8 mouse cellular contexts compared by ENCODE assay signal in the genomic region with DNA sequence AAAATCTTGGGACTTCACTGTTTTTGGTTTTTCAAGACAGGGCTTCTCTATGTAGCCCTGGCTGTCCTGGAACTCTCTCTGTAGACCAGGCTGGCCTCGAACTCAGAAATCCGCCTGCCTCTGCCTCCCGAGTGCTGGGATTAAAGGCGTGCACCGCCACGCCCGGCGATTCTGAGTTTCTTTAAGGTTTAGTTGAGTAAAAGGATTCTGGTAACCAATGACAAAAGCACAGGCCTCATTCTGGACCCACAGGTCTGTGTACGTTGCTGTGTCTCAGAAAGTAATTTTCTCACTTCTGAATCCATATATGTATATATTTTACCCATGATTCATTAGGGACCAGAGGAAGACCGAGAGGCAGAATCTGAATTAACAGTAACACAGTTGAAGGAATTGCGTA. TPM values are rescaled to one million over a fixed set of nuclear protein-coding genes. Genes with fewer than 3 reads are reported as not detected.
DNase-seq lines count a peak whose midpoint lies in the region; ATAC-seq and TF ChIP-seq lines count a peak whose summit lies in the region.
"Not testable (repeated sequence)": the region's sequence is repeated elsewhere in the genome, so short reads cannot be mapped to it uniquely, and the experiment has no call there.

A gene (minus strand): TSS at position 101 of the 400 bp plus-strand sequence.

- not testable (repeated sequence) for TF ChIP-seq POLR2A in CH12.LX (IDR thresholded peaks at IDR 0.05; ENCODE audit: low read depth, low read length); cerebellum, adult 2 months (IDR thresholded peaks at IDR 0.05; ENCODE audit: borderline replicate concordance, insufficient read depth, low read length); small intestine, adult 2 months (IDR thresholded peaks at IDR 0.05; ENCODE audit: low read depth, low read length)

- peaks cover 29 to 48% of the 10 kb centered on the region in 2 experiments for H3K36me3 ChIP-seq in CH12.LX (replicated peaks in 1 of 2; ENCODE audit: control insufficient read depth in 1 of 2, insufficient read depth in 1 of 2, low read length in 1 of 2)
- H3K36me3 ChIP-seq in kidney, embryonic 14.5 days (ENCODE audit: control insufficient read depth, insufficient read depth, low read length) = peaks cover 25% of the 10 kb centered on the region
- not testable (repeated sequence) for H3K36me3 ChIP-seq in limb, embryonic 11.5 days (ENCODE audit: control insufficient read depth, insufficient read depth, low read length)
- H3K36me3 ChIP-seq in megakaryocyte, embryonic 14.5 days (replicated peaks; ENCODE audit: low read length) = peaks cover 61% of the 10 kb centered on the region
- H3K36me3 ChIP-seq in small intestine, adult 2 months (ENCODE audit: control insufficient read depth, insufficient read depth, low read length) = peaks cover 30% of the 10 kb centered on the region

- H3K4me3 ChIP-seq in CH12.LX (replicated peaks in 1 of 3; ENCODE audit: low read depth in 2 of 3, low read length in 2 of 3, poor library complexity in 1 of 3) = peak within 1 kb of the TSS; percentile 77 to 99 (median 99)
- peak within 1 kb of the TSS; percentile 91 for H3K4me3 ChIP-seq in cerebellum, adult 2 months (replicated peaks; ENCODE audit: insufficient read depth, low read depth, low read length)
- peak within 1 kb of the TSS; percentile 98 for H3K4me3 ChIP-seq in kidney, embryonic 14.5 days (ENCODE audit: low read length)
- peak within 1 kb of the TSS; percentile 98 for H3K4me3 ChIP-seq in limb, embryonic 11.5 days (ENCODE audit: low read depth, low read length)
- peak within 1 kb of the TSS; percentile 98 for H3K4me3 ChIP-seq in megakaryocyte, embryonic 14.5 days (replicated peaks)
- H3K4me3 ChIP-seq in small intestine, adult 2 months (ENCODE audit: low read depth, low read length) = peak within 1 kb of the TSS; percentile 89

- H3K4me1 ChIP-seq in CH12.LX (ENCODE audit: control insufficient read depth in 1 of 2, insufficient read depth in 2 of 2) = peaks cover 7 to 33% of the 10 kb centered on the region in 2 experiments; a peak in 3 of 4 replicates
- not testable (repeated sequence) for H3K4me1 ChIP-seq in cerebellum, adult 2 months (ENCODE audit: control insufficient read depth, insufficient read depth, low read length); limb, embryonic 11.5 days (ENCODE audit: control insufficient read depth, insufficient read depth, low read length); small intestine, adult 2 months (ENCODE audit: control insufficient read depth, insufficient read depth, insufficient read length, low read length)
- H3K4me1 ChIP-seq in kidney, embryonic 14.5 days (ENCODE audit: control insufficient read depth, insufficient read depth, low read length) = peaks cover 16% of the 10 kb centered on the region
- H3K4me1 ChIP-seq in megakaryocyte, embryonic 14.5 days = peaks cover 39% of the 10 kb centered on the region

- WGBS in cerebellum, adult 2 months = 79% methylated on average over 11 of the region's 11 CpGs
- WGBS in kidney, embryonic 14.5 days = 81% methylated on average over 11 of the region's 11 CpGs
- 80% methylated on average over 11 of the region's 11 CpGs for WGBS in limb, embryonic 11.5 days
- 68% methylated on average over 11 of the region's 11 CpGs for WGBS in small intestine, adult 2 months

- peak within 1 kb of the TSS; percentile 92 for H3K9ac ChIP-seq in CH12.LX (ENCODE audit: insufficient read depth, low read depth)
- H3K9ac ChIP-seq in kidney, embryonic 14.5 days (ENCODE audit: low read depth, low read length) = peak within 1 kb of the TSS; percentile 81
- H3K9ac ChIP-seq in limb, embryonic 11.5 days (ENCODE audit: low read length) = peak within 1 kb of the TSS; percentile 90

- ATAC-seq in kidney, embryonic 14.5 days (ENCODE audit: low FRiP score, low TSS enrichment); limb, embryonic 11.5 days (ENCODE audit: insufficient number of reproducible peaks, low FRiP score, low TSS enrichment, low read depth): not testable (repeated sequence)

- TF ChIP-seq RAD21 in CH12.LX (IDR thresholded peaks at IDR 0.05; ENCODE audit: low read depth, low read length) = not testable (repeated sequence)

- H3K27ac ChIP-seq in CH12.LX (ENCODE audit: insufficient read depth, low read depth); limb, embryonic 11.5 days (replicated peaks; ENCODE audit: low read depth, low read length): not testable (repeated sequence)
- H3K27ac ChIP-seq in cerebellum, adult 2 months (ENCODE audit: insufficient read depth, low read length) = peak within 1 kb of the TSS; percentile 75; the same call in 1 of the 2 replicates
- peak within 1 kb of the TSS; percentile 83 for H3K27ac ChIP-seq in kidney, embryonic 14.5 days (ENCODE audit: low read depth, low read length)
- 0 out of 2 replicates have a peak within 1 kb of the TSS, but pooled peaks have one; percentile 18 for H3K27ac ChIP-seq in small intestine, adult 2 months (ENCODE audit: insufficient read depth, low read depth, low read length)

- not testable (repeated sequence) for TF ChIP-seq EP300 in CH12.LX (IDR thresholded peaks at IDR 0.05; ENCODE audit: low read length)

- dilution Hi-C loops in CH12.LX (cut with MboI; ENCODE audit: extremely low pct_ligation_motif_present, extremely low pct_unique_long_range_greater_than_20kb, low sequenced_read_pairs) = not testable (repeated sequence)

- in situ Hi-C loops in CH12.LX (cut with MboI; ENCODE audit: low pct_ligation_motif_present, low pct_unique_long_range_greater_than_20kb, low sequenced_read_pairs) = not testable (repeated sequence)

- not testable (repeated sequence) for H3K27me3 ChIP-seq in CH12.LX (replicated peaks); cerebellum, adult 2 months (ENCODE audit: control insufficient read depth, insufficient read depth, low read length); kidney, embryonic 14.5 days (ENCODE audit: control insufficient read depth, insufficient read depth, low read length); limb, embryonic 11.5 days (ENCODE audit: control insufficient read depth, insufficient read depth, low read length); megakaryocyte, embryonic 14.5 days (replicated peaks); small intestine, adult 2 months (ENCODE audit: control insufficient read depth, insufficient read depth, low read length)

- TF ChIP-seq CTCF in CH12.LX (conservative IDR thresholded peaks at IDR 0.05 in 1 of 2, IDR thresholded peaks at IDR 0.05 in 1 of 2; ENCODE audit: low read depth in 2 of 2, low read length in 2 of 2); cerebellum, adult 2 months (IDR thresholded peaks at IDR 0.05; ENCODE audit: borderline replicate concordance, insufficient read depth, low read depth, low read length); small intestine, adult 2 months (IDR thresholded peaks at IDR 0.05; ENCODE audit: extremely low read depth, insufficient read length, insufficient replicate concordance, low read depth, low read length): not testable (repeated sequence)

- H3K79me2 ChIP-seq in CH12.LX (replicated peaks; ENCODE audit: control insufficient read depth, extremely low read depth, insufficient read depth, poor library complexity, severe bottlenecking) = peaks cover 28% of the 10 kb centered on the region

- not testable (repeated sequence) for H3K9me3 ChIP-seq in CH12.LX (replicated peaks; ENCODE audit: low read length); kidney, embryonic 14.5 days (ENCODE audit: control insufficient read depth, low read length); limb, embryonic 11.5 days (ENCODE audit: control insufficient read depth, low read length); megakaryocyte, embryonic 14.5 days

- peak within 1 kb of the TSS; percentile 99 for H3K4me2 ChIP-seq in CH12.LX (ENCODE audit: insufficient read depth, low read depth, poor library complexity, severe bottlenecking)
- peak within 1 kb of the TSS; percentile 93 for H3K4me2 ChIP-seq in kidney, embryonic 14.5 days (replicated peaks; ENCODE audit: low read depth, low read length)
- H3K4me2 ChIP-seq in limb, embryonic 11.5 days (ENCODE audit: low read depth, severe bottlenecking) = peak within 1 kb of the TSS; percentile 97

- not testable (repeated sequence) for DNase-seq in CH12.LX (ENCODE audit: extremely low read depth); cerebellum, adult 2 months; frontal cortex, adult 2 months (ENCODE audit: extremely low spot score in 1 of 2, low spot score in 1 of 2); heart, postnatal 14 days; limb, embryonic 11.5 days (ENCODE audit: low spot score)

- intact Hi-C loops in heart, postnatal 14 days (cut with DNase I) = not testable (repeated sequence)

RNA-seq across cellular contexts. Expression of the gene that starts here (rescaled TPM):
- total RNA-seq in CH12.LX (2012; rRNA removed) = 12.8 and 13.3 TPM in 2 replicates
- 15.9 and 16.8 TPM in 2 replicates for total RNA-seq in CH12.LX (2014; rRNA removed)
- polyA plus RNA-seq in CH12.LX (2012; ENCODE audit: insufficient read length, low read depth) = 13.2 and 16.2 TPM in 2 replicates
- 17.1 and 17.9 TPM in 2 replicates for polyA plus RNA-seq in cerebellum, adult 2 months (2012; rRNA removed)
- 15.0 and 15.8 TPM in 2 replicates for polyA plus RNA-seq in frontal cortex, adult 2 months (2012; rRNA removed)
- total RNA-seq in heart, postnatal 14 days (2021) = 10 to 100 TPM; 13.9 to 14.0 TPM
- polyA plus RNA-seq in kidney, embryonic 14.5 days (2014; fragmentation: Nextera tagmentation; extraction: Ambion mirVana) = 18.5 and 23.8 TPM in 2 replicates
- polyA plus RNA-seq in limb, embryonic 11.5 days (2014; fragmentation: Nextera tagmentation; extraction: Ambion mirVana) = 26.5 and 27.0 TPM in 2 replicates
- 6.2 and 10.4 TPM in 2 replicates for polyA plus RNA-seq in megakaryocyte, embryonic 14.5 days (2012; ENCODE audit: insufficient read depth, low replicate concordance)
- 4.2 and 6.8 TPM in 2 replicates for polyA plus RNA-seq in small intestine, adult 2 months (2012; rRNA removed)
